Mouse (Mus musculus) ES-E14 (cell line): ENCODE measurements around the gene Lrp5. TPM values are rescaled to one million over a fixed set of nuclear protein-coding genes. Genes with fewer than 3 reads are reported as not detected.

Source experiments
- DNase-seq: peaks from one replicate; pipeline ENCODE4 v3.0.0-alpha.2; 2013; ENCODE audit warnings: low read depth, low spot score
- H3K27ac ChIP-seq: 2 replicates; pipeline ENCODE4 v1.5.1; 2012; ENCODE audit warnings: low read depth, mild to moderate bottlenecking, low read length, moderate library complexity, mixed read lengths; ENCODE audit not compliant: poor library complexity, insufficient read depth, severe bottlenecking
- H3K36me3 ChIP-seq: 2 replicates; pipeline ENCODE4 v1.6.1; 2012; ENCODE audit warnings: mild to moderate bottlenecking, low read length, moderate library complexity, mixed read lengths; ENCODE audit not compliant: control insufficient read depth, poor library complexity, insufficient read depth, severe bottlenecking
- H3K4me1 ChIP-seq, 2 experiments: fragments of 150-350 bp in 1 of 2; sonication (generic) in 1 of 2; 2 replicates each; pipeline ENCODE4 v1.6.1; 2012; ENCODE audit warnings: low read length in 2 of 2, mild to moderate bottlenecking in 1 of 2, mixed read lengths in 1 of 2; ENCODE audit not compliant: control insufficient read depth in 2 of 2, insufficient read depth in 2 of 2, poor library complexity in 1 of 2
- H3K4me3 ChIP-seq, 2 experiments: fragments of 150-350 bp in 1 of 2; sonication (generic) in 1 of 2; 2 replicates each; pipeline ENCODE4 v1.5.1; 2012; ENCODE audit warnings: low read length in 2 of 2, low read depth in 1 of 2, mild to moderate bottlenecking in 1 of 2, mixed read lengths in 1 of 2; ENCODE audit not compliant: insufficient read depth in 1 of 2, poor library complexity in 1 of 2, severe bottlenecking in 1 of 2
- H3K9ac ChIP-seq: 2 replicates; pipeline ENCODE4 v1.6.1; 2012; ENCODE audit warnings: low read depth, mild to moderate bottlenecking, low read length, mixed read lengths; ENCODE audit not compliant: poor library complexity, insufficient read depth, severe bottlenecking
- H3K9me3 ChIP-seq: fragments of 150-350 bp; sonication (generic); 2 replicates; pipeline ENCODE4 v1.6.1; 2012; ENCODE audit warnings: low read depth, mild to moderate bottlenecking, low read length; ENCODE audit not compliant: control insufficient read depth, insufficient read depth
- CHD2 ChIP-seq: IDR thresholded peaks from 2 replicates; pipeline ENCODE4 v1.6.1; 2014; ENCODE audit warnings: mild to moderate bottlenecking, low read depth, low read length, inconsistent platforms
- HCFC1 ChIP-seq: IDR thresholded peaks from 2 replicates; pipeline ENCODE4 v1.6.1; 2012; ENCODE audit warnings: low read length, inconsistent platforms, borderline replicate concordance; ENCODE audit not compliant: insufficient read depth
- MAFK ChIP-seq: IDR thresholded peaks from 2 replicates; pipeline ENCODE4 v1.6.1; 2014; ENCODE audit warnings: mild to moderate bottlenecking, low read depth, low read length, inconsistent platforms; ENCODE audit not compliant: insufficient read depth
- ZC3H11A ChIP-seq: IDR thresholded peaks from 2 replicates; pipeline ENCODE4 v1.6.1; 2012; ENCODE audit warnings: low read depth, mild to moderate bottlenecking, inconsistent platforms, low read length, borderline replicate concordance
- ZNF384 ChIP-seq: IDR thresholded peaks from 2 replicates; pipeline ENCODE4 v1.6.1; 2012; ENCODE audit warnings: low read depth, low read length, inconsistent platforms
- in situ Hi-C, 2 experiments: fragments of 600-800 bp; cut with MboI; formaldehyde crosslinking; loops; one replicate each; pipeline ENCODE4 v1.15.1; 2025; ENCODE audit warnings: low sequenced_read_pairs in 2 of 2, inconsistent platforms in 1 of 2; ENCODE audit not compliant: unreplicated experiment in 2 of 2
- total RNA-seq: library from RNA; depleted of rRNA; stranded (reverse); fragments of 300-350 nt; gene quantifications from 2 replicates; pipeline ENCODE4 v1.2.3, GENCODE M21; 2012

Gene Lrp5
- total RNA-seq, 1 experiment: 46.1 TPM

DNA sequence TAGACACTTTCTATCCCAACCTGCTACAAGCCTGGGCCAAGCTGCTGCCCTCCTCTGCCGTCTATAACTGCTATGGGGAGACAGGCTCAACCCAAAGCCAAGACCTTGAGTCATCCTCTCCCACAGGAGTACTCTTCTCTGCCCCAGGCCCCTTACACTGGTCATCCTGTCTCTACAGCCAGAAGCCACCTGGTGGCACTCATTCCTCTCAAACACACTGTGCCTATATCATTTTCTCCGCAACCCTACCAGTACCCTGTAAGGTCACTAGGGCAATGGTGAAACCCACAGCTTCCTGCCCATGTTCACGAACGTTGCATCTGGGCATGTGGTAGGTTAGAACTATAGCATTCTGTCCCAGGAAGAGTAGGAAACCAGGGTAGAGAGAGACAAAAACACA, 31.4 kb downstream of the Lrp5 start:
- Histone ChIP-seq H3K4me1 (peaks cover 0 to 3% of the 10 kb centered on the region in 2 experiments; a peak in 1 of 4 replicates), H3K9ac (no peak overlapping the region), H3K36me3 (peaks cover 23% of the 10 kb centered on the region), H3K27ac (no peak overlapping the region), H3K9me3 (no peaks in the 10 kb centered on the region), H3K4me3 (no peak overlapping the region)
- DNase-seq: no peak
- in situ Hi-C loops: no loop called here
- TF ChIP-seq CHD2: no peak
- no peak for TF ChIP-seq ZNF384
- no peak for TF ChIP-seq HCFC1
- TF ChIP-seq MAFK: no peak
- no peak for TF ChIP-seq ZC3H11A

DNA sequence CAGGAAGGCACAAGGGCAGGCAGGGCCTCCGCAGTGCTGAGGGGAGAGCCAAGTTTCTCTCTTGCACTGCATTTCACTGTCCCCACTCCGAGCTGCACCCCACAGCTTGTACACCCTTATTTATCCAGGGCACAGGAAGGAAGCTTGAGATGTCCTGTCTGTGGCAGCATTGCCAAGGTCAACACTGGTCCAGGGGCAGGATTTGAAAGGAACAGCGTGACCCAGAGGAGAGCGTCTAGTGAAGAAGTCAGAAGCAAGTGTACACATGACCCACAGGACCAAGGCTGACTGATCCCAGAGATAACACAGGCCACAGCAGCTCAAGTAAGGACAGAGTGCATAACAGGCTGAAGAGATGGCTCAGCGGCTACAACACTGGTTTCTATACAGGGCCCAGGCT, 32.3 kb downstream of the Lrp5 start:
- Histone ChIP-seq H3K9me3 (no peaks in the 10 kb centered on the region), H3K4me1 (peaks cover 0 to 7% of the 10 kb centered on the region in 2 experiments; a peak in 1 of 4 replicates), H3K4me3 (no peak overlapping the region), H3K27ac (no peak overlapping the region), H3K9ac (no peak overlapping the region), H3K36me3 (peaks cover 25% of the 10 kb centered on the region)
- TF ChIP-seq MAFK: no peak
- TF ChIP-seq ZNF384: no peak
- TF ChIP-seq ZC3H11A: no peak
- TF ChIP-seq HCFC1: no peak
- no peak for TF ChIP-seq CHD2
- in situ Hi-C loops: no loop called here
- no peak for DNase-seq

DNA sequence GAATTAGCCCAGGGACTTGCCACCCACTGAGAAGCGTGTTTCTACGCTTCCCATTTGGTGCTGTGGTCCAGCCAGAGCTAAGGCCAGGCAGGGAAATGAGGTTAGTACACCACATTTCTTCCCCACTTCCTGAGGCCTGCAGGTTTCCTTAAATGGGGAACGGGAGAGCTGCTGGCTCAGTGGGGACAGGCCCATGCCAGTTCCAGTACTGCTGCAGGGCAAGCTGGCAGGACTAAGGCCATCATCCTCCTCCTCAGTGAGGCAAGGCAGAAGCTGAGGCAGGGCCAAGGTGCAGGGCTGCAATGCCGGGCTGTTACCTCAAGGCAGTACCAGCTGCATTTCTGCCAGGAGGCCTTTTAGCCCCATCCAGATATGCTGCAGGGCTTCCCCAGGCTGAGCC, 32.9 kb downstream of the Lrp5 start:
- H3K9ac ChIP-seq: no peak overlapping the region
- peaks cover 20% of the 10 kb centered on the region for H3K36me3 ChIP-seq
- no peak overlapping the region for H3K4me3 ChIP-seq
- H3K27ac ChIP-seq: no peak overlapping the region
- in situ Hi-C loops: no loop called here
- no peak for DNase-seq
- no peaks in the 10 kb centered on the region for H3K9me3 ChIP-seq
- H3K4me1 ChIP-seq: peaks cover 0 to 7% of the 10 kb centered on the region in 2 experiments; a peak in 1 of 4 replicates
- TF ChIP-seq ZC3H11A (no peak), ZNF384 (no peak), MAFK (no peak), CHD2 (no peak), HCFC1 (no peak)

DNA sequence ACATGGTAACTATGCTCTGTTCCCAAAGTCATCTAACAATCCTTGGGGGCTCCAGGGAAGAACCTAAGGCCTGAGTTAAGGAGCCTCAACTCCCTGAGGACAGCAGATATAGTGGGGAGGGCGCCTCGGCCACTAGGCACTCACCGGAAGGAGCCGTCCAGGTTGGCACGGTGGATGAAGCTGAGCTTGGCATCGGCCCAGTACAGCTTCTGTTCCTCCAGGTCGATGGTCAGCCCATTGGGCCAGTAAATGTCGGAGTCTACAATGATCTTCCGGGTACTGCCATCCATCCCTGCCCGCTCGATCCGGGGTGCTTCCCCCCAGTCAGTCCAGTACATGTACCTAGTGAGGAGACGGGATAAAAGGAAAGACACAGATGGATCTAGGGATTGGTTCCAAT, 34.4 kb downstream of the Lrp5 start:
- H3K36me3 ChIP-seq: peaks cover 18% of the 10 kb centered on the region; the same call in 1 of the 2 replicates

DNA sequence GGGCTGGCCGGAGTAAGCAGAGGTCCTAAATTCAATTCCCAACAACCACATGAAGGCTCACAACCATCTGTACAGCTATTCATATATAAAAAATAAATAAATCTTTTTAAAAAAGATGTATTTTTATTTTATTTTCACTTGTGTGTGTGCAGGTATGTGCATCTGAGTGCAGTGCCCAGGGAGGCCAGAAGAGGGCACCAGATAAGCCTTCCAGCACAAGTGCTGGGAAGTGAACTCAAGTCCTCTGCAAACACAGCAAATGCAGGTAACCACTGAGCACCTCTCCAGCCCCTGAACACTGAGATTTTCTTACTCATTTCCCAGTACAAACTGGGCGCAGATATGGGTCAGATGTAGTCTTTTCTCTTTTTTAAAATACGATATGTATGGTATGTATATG, 35.1 kb downstream of the Lrp5 start:
- Histone ChIP-seq H3K36me3 (peaks cover 18% of the 10 kb centered on the region; the same call in 1 of the 2 replicates), H3K4me3 (no peak overlapping the region), H3K9me3 (no peaks in the 10 kb centered on the region), H3K9ac (no peak overlapping the region), H3K27ac (no peak overlapping the region), H3K4me1 (peaks cover 0 to 4% of the 10 kb centered on the region in 2 experiments; a peak in 1 of 4 replicates)
- in situ Hi-C loops: no loop called here
- peak; percentile 20 for DNase-seq
- no peak for TF ChIP-seq ZNF384
- no peak for TF ChIP-seq MAFK
- no peak for TF ChIP-seq CHD2
- no peak for TF ChIP-seq ZC3H11A
- no peak for TF ChIP-seq HCFC1

More for the DNA sequence above, 34.4 kb downstream of the Lrp5 start:
- Histone ChIP-seq H3K9ac (no peak overlapping the region), H3K27ac (no peak overlapping the region), H3K4me3 (no peak overlapping the region), H3K9me3 (no peaks in the 10 kb centered on the region), H3K4me1 (peaks cover 0 to 7% of the 10 kb centered on the region in 2 experiments; a peak in 1 of 4 replicates)
- DNase-seq: no peak
- TF ChIP-seq ZC3H11A (no peak), CHD2 (no peak), HCFC1 (no peak), ZNF384 (no peak), MAFK (no peak)
- in situ Hi-C loops: no loop called here
